Mouse (Mus musculus) gastrocnemius, postnatal 25 days (tissue): ENCODE data around the gene 1300017J02Rik. TPM values are rescaled to one million over a fixed set of nuclear protein-coding genes. Genes with fewer than 3 reads are reported as not detected.

ENCODE experiments used
- DNase-seq: peaks from one replicate; pipeline ENCODE4 v3.0.0; 2022
- total RNA-seq, 2 experiments: library from RNA; stranded (reverse); gene quantifications; 1 replicate in 1 of 2; 2 replicates in 1 of 2; pipeline ENCODE4 v1.2.3; 2021

The 1300017J02Rik gene
- total RNA-seq, 2 experiments from 2014 or later = not detected

DNA sequence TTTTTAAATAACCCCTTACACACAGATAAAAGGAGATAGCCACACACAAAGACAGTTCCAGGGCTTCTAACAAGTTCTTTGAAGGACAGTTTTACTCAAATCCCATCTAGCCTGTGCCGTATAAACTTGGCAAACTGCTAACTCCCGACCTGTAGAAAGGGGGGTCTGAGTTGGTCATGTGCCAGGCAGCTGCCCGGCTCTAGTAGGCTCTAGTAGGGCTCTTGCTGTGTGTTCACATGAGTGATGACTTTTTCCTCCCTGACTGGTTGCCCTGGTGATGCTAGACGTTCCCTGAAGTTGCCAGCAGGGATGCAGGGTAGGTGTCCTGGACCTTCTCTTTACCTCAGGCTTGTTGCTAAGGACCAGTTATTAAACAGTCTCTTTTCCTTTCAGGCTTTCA, 33.8 kb downstream of the 1300017J02Rik start:
- DNase-seq = no peak

DNA sequence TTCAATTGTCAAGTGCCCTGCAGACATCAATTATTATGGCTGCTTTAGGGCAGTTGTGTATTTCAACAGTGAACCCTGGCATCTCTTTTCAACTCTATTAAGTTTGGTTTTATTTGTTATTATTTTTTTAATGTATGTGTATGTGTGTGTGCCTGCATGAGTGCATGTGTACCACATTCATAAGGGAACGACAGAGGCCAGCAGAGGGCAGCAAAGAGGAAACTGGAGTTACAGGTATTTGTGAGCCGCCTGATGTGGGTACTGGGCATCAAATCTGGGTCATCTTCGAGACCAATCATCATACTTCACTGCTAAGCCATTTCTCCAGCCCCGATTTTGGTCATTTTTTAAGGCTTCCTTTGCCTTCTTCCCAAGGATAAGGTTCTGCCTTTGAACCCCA, 39.1 kb downstream of the 1300017J02Rik start:
- no peak for DNase-seq

DNA sequence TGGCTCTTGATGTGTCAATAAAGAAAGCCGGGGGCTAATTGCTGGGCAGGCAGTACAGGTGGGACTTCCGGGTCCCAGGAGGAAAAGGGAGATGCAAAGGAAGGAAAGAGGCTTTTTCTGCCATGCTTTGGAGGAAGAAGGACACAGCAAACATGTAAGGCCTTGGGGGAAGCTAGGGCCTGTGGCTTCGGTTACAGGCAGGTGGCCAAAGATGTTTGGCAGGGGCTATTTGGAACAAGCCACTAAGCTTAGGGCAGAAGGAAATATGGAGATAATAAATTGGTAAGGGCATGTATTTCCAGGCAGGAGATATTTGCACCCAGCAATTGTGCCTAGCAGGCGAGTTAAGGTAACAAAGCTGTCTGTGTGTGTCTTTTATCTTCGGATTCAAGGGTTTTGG, 52.0 kb downstream of the 1300017J02Rik start:
- no peak for DNase-seq

GRCm38 (mm10) chr9:103248618-103249017, 56.3 kb downstream of the 1300017J02Rik start:
- no peak for DNase-seq

GRCm38 (mm10) chr9:103246526-103247168, 58.2 kb downstream of the 1300017J02Rik start:
- DNase-seq = no peak

GRCm38 (mm10) chr9:103243640-103244039, 61.2 kb downstream of the 1300017J02Rik start:
- no peak for DNase-seq

- DNase-seq = no peak
These were observed 63.7 kb downstream of the 1300017J02Rik start for GRCm38 (mm10) chr9:103241206-103241605.

DNA sequence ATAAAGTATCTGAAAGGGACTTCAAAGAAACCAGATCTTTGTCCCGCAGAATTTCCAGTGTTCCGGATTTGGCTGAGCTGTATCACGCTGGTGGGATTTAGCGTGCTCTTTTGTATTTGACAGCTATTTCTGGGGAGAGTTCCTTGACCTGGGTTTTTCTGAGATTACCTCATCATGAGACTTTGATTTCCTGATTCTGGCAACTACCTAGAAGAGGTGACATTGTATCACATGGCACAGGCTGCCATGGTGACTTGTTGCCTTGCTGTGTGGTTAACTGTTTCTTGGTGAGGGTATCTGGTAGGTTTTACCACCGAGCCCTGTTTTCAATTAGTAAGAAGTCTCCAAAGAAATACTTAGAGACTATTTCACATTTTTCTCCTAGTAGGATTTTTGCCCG, 65.4 kb downstream of the 1300017J02Rik start:
- DNase-seq = no peak

GRCm38 (mm10) chr9:103234565-103235165, 70.2 kb downstream of the 1300017J02Rik start:
- no peak for DNase-seq

- no peak for DNase-seq
These were observed 70.8 kb downstream of the 1300017J02Rik start for GRCm38 (mm10) chr9:103234059-103234458.

- no peak for DNase-seq
These were observed 71.9 kb downstream of the 1300017J02Rik start for GRCm38 (mm10) chr9:103233006-103233395.

DNA sequence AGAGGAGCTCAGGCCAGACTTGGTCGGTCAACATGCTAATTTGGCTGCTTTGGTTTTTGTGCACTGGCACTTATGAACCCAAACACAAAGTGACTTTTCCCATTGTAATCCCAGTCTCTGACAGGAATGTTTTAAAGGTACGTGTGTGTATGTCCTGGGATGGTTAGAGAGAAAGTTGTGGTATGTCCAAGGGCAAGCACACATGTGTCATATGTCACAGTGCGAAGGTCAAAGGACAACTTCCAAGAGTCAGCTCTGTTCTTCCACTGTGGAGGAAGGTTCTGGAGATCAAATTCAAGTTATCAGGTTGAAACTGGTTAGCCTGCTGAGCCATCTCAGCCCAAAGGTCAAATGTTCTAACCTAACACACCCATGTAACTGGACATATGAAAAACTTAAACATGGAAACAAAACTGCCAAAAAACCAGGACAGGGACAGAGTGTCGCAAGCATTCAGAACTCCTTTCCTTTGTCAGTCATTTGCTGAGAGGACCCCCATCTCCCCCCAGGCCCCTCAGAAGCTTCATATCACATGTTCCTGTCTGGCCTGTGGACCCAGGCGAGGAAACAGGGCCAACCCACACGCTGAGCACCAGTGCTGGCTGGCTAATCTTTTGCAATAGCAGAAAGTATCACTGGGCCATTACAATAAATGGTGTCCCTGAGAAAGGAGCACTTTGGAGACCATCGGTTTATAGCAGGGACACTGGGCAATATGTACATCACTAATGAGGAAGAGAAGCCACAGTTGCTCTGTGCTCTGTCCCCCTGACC, 72.5 kb downstream of the 1300017J02Rik start:
- no peak for DNase-seq

DNA sequence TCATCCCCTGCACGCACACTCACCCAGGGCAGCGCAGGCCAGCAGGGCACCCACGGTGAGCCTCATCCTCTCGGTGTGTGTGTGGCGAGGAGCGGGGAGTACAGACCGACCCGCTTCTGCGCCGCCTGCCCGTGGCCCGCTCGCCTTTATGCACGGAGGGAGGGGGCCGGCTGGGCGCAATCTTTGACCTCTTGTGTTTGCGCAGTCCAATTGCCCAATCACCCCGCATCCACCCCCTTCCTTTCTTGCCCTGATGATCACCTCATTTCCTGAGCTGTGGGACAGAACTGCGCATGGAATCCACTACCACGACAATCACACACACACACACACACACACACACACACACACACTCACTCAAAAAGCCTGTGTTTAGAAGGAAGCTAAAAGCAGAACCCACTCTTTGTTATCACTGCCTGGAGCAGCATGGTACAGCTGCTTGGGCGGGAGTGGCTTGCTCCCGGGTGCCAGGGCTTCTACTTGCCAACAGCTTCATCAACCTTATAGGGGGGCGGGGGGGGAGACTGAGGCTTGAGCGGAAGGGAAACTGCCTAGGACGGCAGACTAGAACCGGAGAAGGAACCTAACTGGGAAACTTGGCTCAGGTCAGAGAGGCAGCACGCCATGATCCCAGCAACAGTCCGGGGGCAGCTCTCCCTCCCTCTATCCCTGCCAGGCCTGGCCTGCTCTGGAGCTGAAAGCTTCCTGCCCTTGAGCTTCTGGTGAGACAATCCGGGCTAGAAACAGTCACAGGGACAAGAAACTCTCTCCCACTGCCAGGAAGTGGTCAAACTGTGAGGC, 74.5 kb downstream of the 1300017J02Rik start, which contains the start of the genes Gm20425 and Trf:
TSS of gene Gm20425 (minus strand) at position 157 of the 801 bp plus-strand sequence.
TSS of gene Trf (minus strand) at position 294 of the 801 bp plus-strand sequence.
- peak; percentile 35 for DNase-seq

- DNase-seq = no peak
These were observed 75.6 kb downstream of the 1300017J02Rik start for GRCm38 (mm10) chr9:103229037-103229867.

- DNase-seq = no peak
These were observed 76.4 kb downstream of the 1300017J02Rik start for GRCm38 (mm10) chr9:103228370-103229003.

DNA sequence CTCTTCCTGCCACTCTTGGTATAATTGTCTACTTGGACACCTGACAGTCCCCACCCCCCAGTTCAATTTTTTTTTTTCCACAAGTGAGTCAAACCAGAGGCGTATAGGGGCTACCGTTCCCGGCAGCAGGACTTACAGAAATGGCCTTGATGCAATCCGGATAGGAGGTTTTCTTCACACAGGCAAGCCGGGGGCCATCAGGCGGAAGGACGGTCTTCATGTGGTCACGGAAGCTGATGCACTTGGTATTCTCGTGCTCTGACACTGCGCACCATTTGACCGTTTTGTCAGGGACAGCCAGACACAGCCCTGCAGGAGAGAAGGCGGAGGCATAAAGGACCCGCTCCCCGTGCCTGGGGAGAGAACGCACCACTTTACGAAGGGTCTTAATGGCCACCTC, 77.1 kb downstream of the 1300017J02Rik start:
- no peak for DNase-seq

- DNase-seq = no peak
These were observed 78.1 kb downstream of the 1300017J02Rik start for GRCm38 (mm10) chr9:103226806-103227205.

DNA sequence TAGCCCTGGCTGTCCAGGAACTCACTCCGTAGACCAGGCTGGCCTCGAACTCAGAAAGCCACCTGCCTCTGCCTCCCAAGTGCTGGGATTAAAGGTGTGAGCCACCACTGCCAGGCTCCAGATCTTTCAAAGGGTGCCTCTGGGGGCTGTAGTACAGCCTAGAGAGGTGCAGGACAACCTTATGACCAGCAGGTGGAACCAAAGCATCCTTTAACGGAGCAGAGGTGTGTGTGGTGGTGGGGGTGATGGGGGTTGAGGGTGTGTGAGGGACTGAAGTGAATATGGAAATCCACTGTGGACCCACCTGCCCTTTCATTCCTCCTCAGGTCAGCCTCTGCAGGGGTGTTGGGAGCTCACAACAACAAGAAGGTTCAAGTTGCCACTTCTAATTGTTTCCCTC, 79.4 kb downstream of the 1300017J02Rik start:
- no peak for DNase-seq

DNA sequence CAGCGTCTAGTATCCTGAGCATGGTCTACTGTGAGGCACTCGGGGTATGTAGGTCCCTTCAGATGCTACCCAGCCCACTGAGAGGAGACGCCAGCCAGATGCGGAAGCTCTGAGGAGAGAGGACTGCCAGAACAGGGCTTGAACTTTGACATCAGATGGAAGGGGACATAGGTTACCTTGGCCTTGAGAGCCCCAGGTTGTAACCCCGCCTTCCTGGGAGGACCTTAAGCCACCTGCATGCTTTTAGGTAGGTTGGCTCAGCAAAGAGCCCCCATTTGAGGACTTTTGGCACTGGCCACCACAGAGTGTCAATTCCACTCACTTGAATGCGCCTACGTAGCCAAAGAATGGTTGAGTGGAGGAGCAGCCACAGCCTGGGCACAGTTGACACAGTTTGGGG, 80.2 kb downstream of the 1300017J02Rik start:
- no peak for DNase-seq

- DNase-seq = no peak
These were observed 90.6 kb downstream of the 1300017J02Rik start for GRCm38 (mm10) chr9:103214281-103214680.

GRCm38 (mm10) chr9:103213631-103214030, 91.3 kb downstream of the 1300017J02Rik start:
- DNase-seq = no peak
